Comparison of ENCODE assay signal across 9 mouse cellular contexts in the genomic region with DNA sequence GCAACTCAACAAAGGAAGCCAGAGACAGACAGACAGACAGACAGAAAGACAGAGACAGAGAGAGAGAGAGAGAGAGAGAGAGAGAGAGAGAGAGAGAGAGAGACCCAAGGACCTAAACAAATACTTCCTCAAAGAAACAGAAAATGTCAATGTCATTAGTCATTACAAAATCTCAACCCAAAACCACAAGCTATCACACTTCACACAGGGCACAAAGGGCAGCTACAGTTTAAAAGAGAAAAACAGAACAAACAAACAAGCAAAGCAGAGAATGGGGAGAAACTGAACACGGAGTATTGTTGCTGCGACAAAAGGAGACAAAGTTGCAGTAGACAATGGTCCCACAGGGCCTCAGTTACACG. TPM values are rescaled to one million over a fixed set of nuclear protein-coding genes. Genes with fewer than 3 reads are reported as not detected.
DNase-seq lines count a peak whose midpoint lies in the region; ATAC-seq and TF ChIP-seq lines count a peak whose summit lies in the region.
"Had no signal": no experiment of that assay in that cellular context is flagged by ENCODE, and none has a peak within 500 bp of the region (broad histone marks: within the 10 kb centered on the region; RNA-seq: fewer than 3 reads in every experiment).

No protein-coding gene starts in this region.

- H3K36me3 ChIP-seq in heart, embryonic 16.5 days (ENCODE audit: control insufficient read depth, insufficient read depth) = no peaks in the 10 kb centered on the region
- H3K36me3 ChIP-seq in hindbrain, embryonic 15.5 days = no peaks in the 10 kb centered on the region
- no peaks in the 10 kb centered on the region for H3K36me3 ChIP-seq in thymus, adult 2 months (ENCODE audit: control insufficient read depth, insufficient read depth, low read length)
- H3K36me3 ChIP-seq: embryonic facial prominence, embryonic 13.5 days had no signal

- DNase-seq in heart, postnatal 4 days = no peak
- DNase-seq in T-cell, adult 2 months (ENCODE audit: low spot score) = peak; percentile 28
- no peak for DNase-seq in thymus, postnatal 4 days
- DNase-seq in thymus, adult 2 months = no peak
- DNase-seq in layer of hippocampus, postnatal 25 days (ENCODE audit: extremely low spot score in 1 of 2, low spot score in 1 of 2) = no peak

- H3K9me3 ChIP-seq in heart, embryonic 16.5 days (replicated peaks; ENCODE audit: control insufficient read depth, low read length) = no peaks in the 10 kb centered on the region
- H3K9me3 ChIP-seq in hindbrain, embryonic 15.5 days = no peaks in the 10 kb centered on the region
- H3K9me3 ChIP-seq: embryonic facial prominence, embryonic 13.5 days had no signal

- no peaks in the 10 kb centered on the region for H3K27me3 ChIP-seq in heart, embryonic 16.5 days (ENCODE audit: control insufficient read depth, insufficient read depth, low read length)
- no peaks in the 10 kb centered on the region for H3K27me3 ChIP-seq in hindbrain, embryonic 15.5 days
- no peaks in the 10 kb centered on the region for H3K27me3 ChIP-seq in thymus, adult 2 months (ENCODE audit: control insufficient read depth, insufficient read depth, low read length)
- H3K27me3 ChIP-seq: embryonic facial prominence, embryonic 13.5 days had no signal

- H3K9ac ChIP-seq in heart, embryonic 16.5 days (ENCODE audit: low read length) = peak overlapping the region; percentile 55; the same call in 1 of the 2 replicates
- no peak overlapping the region for H3K9ac ChIP-seq in hindbrain, embryonic 15.5 days
- H3K9ac ChIP-seq: embryonic facial prominence, embryonic 13.5 days had no signal

- WGBS in heart, embryonic 16.5 days = 40% methylated on average over 3 of the region's 3 CpGs
- WGBS in hindbrain, embryonic 15.5 days = 6% methylated on average over 3 of the region's 3 CpGs
- 7% methylated on average over 3 of the region's 3 CpGs for WGBS in thymus, adult 2 months

- H3K4me2 ChIP-seq in heart, embryonic 16.5 days (ENCODE audit: low read depth, low read length) = no peak overlapping the region
- H3K4me2 ChIP-seq in hindbrain, embryonic 15.5 days = no peak overlapping the region
- H3K4me2 ChIP-seq: embryonic facial prominence, embryonic 13.5 days had no signal

- H3K27ac ChIP-seq in heart, embryonic 16.5 days (ENCODE audit: low read length) = peak overlapping the region; percentile 93
- H3K27ac ChIP-seq in hindbrain, embryonic 15.5 days (replicated peaks) = peak overlapping the region; percentile 83
- H3K27ac ChIP-seq in thymus, adult 2 months (ENCODE audit: control insufficient read depth, insufficient read depth, low read length) = no peak overlapping the region
- H3K27ac ChIP-seq: embryonic facial prominence, embryonic 13.5 days had no signal

- peaks cover 55% of the 10 kb centered on the region for H3K4me1 ChIP-seq in heart, embryonic 16.5 days (ENCODE audit: control insufficient read depth, insufficient read depth, low read length)
- peaks cover 48% of the 10 kb centered on the region for H3K4me1 ChIP-seq in hindbrain, embryonic 15.5 days (replicated peaks)
- H3K4me1 ChIP-seq in thymus, adult 2 months (replicated peaks; ENCODE audit: control insufficient read depth, insufficient read depth, low read length) = peaks cover 16% of the 10 kb centered on the region

- TF ChIP-seq POLR2A in thymus, adult 2 months (IDR thresholded peaks at IDR 0.05; ENCODE audit: control insufficient read depth, extremely low read depth, insufficient read depth, low read length, poor library complexity) = no peak

- H3K4me3 ChIP-seq in heart, embryonic 16.5 days (ENCODE audit: low read length) = no peak overlapping the region
- no peak overlapping the region for H3K4me3 ChIP-seq in hindbrain, embryonic 15.5 days
- H3K4me3 ChIP-seq in thymus, adult 2 months (ENCODE audit: control insufficient read depth, insufficient read depth, low read length) = no peak overlapping the region
- H3K4me3 ChIP-seq: embryonic facial prominence, embryonic 13.5 days had no signal

- ATAC-seq in heart, embryonic 16.5 days (replicated peaks; ENCODE audit: extremely low read depth, insufficient read depth, low FRiP score) = no peak
- ATAC-seq in hindbrain, embryonic 15.5 days (ENCODE audit: low FRiP score, low read depth) = no peak
- peak; percentile 53 for ATAC-seq in monocyte, adult 5-6 weeks (replicated peaks; ENCODE audit: insufficient number of reproducible peaks, low FRiP score, low TSS enrichment, poor library complexity, severe bottlenecking)

- no peak for TF ChIP-seq CTCF in thymus, adult 2 months (IDR thresholded peaks at IDR 0.05; ENCODE audit: borderline replicate concordance, control insufficient read depth, extremely low read depth, insufficient read depth, low read length, poor library complexity)

RNA-seq across cellular contexts. Expression of a gene that starts 28.3 kb away (rescaled TPM):
- 26.9 and 27.4 TPM in 2 replicates for polyA plus RNA-seq in heart, embryonic 16.5 days (2015; fragmentation: Nextera tagmentation; extraction: Ambion mirVana)
- 10 to 100 TPM; 27.4 to 31.1 TPM for total RNA-seq in heart, postnatal 4 days (2021)
- 33.5 and 43.1 TPM in 2 replicates for polyA plus RNA-seq in hindbrain, embryonic 15.5 days (2015; fragmentation: Nextera tagmentation; extraction: Ambion mirVana)
- 276 to 375 TPM (median 323 TPM) in 3 replicates for total RNA-seq in monocyte, adult 5-6 weeks (2017)
- polyA plus RNA-seq in thymus, adult 2 months (2012; rRNA removed) = 52.7 and 57.5 TPM in 2 replicates
- 10 to 100 TPM; 58.5 to 66.2 TPM for total RNA-seq in layer of hippocampus, postnatal 25 days (2021)

RNA-seq across cellular contexts. Expression of a gene that starts 56.6 kb away (rescaled TPM):
- 0.20 TPM in 1 of 2 replicates, not detected in the other for polyA plus RNA-seq in heart, embryonic 16.5 days (2015; fragmentation: Nextera tagmentation; extraction: Ambion mirVana)
- total RNA-seq in heart, postnatal 4 days (2021) = not detected
- 1.3 and 1.6 TPM in 2 replicates for polyA plus RNA-seq in hindbrain, embryonic 15.5 days (2015; fragmentation: Nextera tagmentation; extraction: Ambion mirVana)
- total RNA-seq in monocyte, adult 5-6 weeks (2017) = 2.5 TPM in 1 of 3 replicates, not detected in the others
- not detected in 2 replicates for polyA plus RNA-seq in thymus, adult 2 months (2012; rRNA removed)
- total RNA-seq in layer of hippocampus, postnatal 25 days (2021) = 1 to 10 TPM; 1.4 to 1.7 TPM
